Mouse (Mus musculus) testis, adult 2 months (tissue): Measurements from ENCODE around the gene Gm527.

Source experiments
- CTCF ChIP-seq: fragments of 200-500 bp; IDR thresholded peaks from 2 replicates; pipeline ENCODE4 v1.5.1; 2012; ENCODE audit warnings: low read depth, mild to moderate bottlenecking, inconsistent platforms, low read length, moderate library complexity; ENCODE audit not compliant: control insufficient read depth, insufficient read depth, insufficient replicate concordance
- POLR2A ChIP-seq: fragments of 200-500 bp; IDR thresholded peaks from 2 replicates; pipeline ENCODE4 v1.6.1; 2012; ENCODE audit warnings: low read depth, mild to moderate bottlenecking, inconsistent platforms, low read length, moderate library complexity; ENCODE audit not compliant: control insufficient read depth

DNA sequence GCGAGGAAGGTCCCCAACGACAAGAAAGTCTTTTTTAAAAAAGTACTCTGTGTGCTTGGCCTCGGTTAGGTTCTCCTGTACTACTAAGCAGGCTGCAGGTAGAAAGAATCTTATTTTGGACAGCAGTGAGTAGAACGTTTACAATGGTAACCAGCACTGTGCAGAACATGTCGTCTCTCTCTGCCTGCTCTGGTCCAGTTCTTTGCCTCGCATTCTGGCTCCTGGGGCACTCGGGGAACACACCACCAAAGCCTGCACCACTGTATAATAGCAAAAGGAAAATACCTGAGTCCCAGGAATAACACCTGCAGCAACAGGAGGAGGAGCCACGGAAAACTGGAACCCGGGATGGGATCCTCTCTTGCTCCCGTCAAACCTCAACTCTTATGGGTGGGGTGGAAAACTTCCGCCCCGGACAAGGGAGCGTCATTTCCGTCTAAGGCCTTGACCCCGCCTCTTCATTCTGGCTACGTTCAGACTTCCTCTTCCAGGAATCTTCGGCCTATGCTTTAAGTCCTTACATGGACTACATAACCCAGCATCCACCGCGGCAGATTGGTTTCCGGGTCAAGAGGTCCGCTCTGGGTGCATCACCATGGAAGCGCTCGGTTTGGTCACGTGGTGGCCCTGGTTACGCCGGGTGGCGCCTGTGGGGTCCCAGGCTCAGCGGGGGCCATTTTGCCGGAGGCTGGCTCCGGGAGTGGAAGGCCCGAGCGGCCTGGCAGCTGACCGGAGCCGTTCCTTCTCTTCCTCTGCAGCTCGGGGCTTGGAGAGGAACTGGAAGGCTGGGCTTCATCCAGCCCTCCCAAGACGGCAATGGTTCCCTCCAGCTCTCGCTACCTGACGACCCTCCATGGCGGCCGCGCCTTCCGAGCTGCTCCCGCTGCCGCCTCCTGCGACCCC, 47.7 kb downstream of the Gm527 start, which contains the start of the genes Klhl28 and Togaram1:
- no peak for TF ChIP-seq CTCF
- TF ChIP-seq POLR2A, result peak; percentile 92
